Mouse (Mus musculus): ENCODE measurements at regions not wholly inside any gene's neighbourhood (a gene's known extent, or its start where the extent isn't known, plus 50 kb on each side); places are given as distances from the start of the nearest gene placed in this dataset.

DNA sequence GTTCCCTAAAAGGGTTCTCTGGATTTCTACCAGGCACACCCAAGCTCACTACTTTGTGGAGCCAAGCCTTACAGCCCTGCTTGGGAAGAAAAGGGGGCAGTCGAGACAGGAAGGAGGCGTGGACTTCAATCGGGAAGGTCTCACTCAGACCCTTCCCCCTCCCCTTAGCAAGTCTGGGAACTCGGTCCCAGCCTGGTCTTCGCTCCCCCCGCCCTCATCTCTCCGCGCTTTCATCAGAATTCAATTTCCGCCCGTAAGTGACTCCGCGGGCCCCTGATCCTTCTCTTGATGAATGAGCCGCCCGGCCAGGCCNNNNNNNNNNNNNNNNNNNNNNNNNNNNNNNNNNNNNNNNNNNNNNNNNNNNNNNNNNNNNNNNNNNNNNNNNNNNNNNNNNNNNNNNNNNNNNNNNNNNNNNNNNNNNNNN, 86.3 kb upstream of the Pax2 start:
- no peak for TF ChIP-seq CTCF (IDR thresholded peaks at IDR 0.05; ENCODE audit: low read depth)
- TF ChIP-seq EP300 (IDR thresholded peaks at IDR 0.05; ENCODE audit: low read depth): no peak

Measured in liver, embryonic 14.5 days (tissue).